Mouse (Mus musculus): ENCODE data around the gene Klhdc8b. TPM values are rescaled to one million over a fixed set of nuclear protein-coding genes. Genes with fewer than 3 reads are reported as not detected.

Gene Klhdc8b
- polyA plus RNA-seq, 1 experiment from 2014 or later: 12.5 TPM

GRCm38 (mm10) chr9:108411381-108411942 is 49.9 kb downstream of the Klhdc8b start:
- Histone ChIP-seq H3K9me3 (replicated peaks) (no peaks in the 10 kb centered on the region), H3K27ac (replicated peaks) (no peak overlapping the region), H3K4me1 (replicated peaks) (no peaks in the 10 kb centered on the region), H3K27me3 (no peaks in the 10 kb centered on the region), H3K4me2 (no peak overlapping the region), H3K36me3 (replicated peaks) (no peaks in the 10 kb centered on the region), H3K9ac (no peak overlapping the region), H3K4me3 (replicated peaks) (no peak overlapping the region)
- 65% methylated on average over 9 of the region's 9 CpGs for WGBS (ENCODE audit: insufficient replicate concordance)
- ATAC-seq (ENCODE audit: insufficient read depth): no peak

- H3K9me3 ChIP-seq (replicated peaks): no peaks in the 10 kb centered on the region
- WGBS (ENCODE audit: insufficient replicate concordance): 78% methylated on average over 4 of the region's 4 CpGs
- no peaks in the 10 kb centered on the region for H3K27me3 ChIP-seq
- ATAC-seq (ENCODE audit: insufficient read depth): no peak
- no peak overlapping the region for H3K27ac ChIP-seq (replicated peaks)
- H3K36me3 ChIP-seq (replicated peaks): no peaks in the 10 kb centered on the region
- no peak overlapping the region for H3K4me2 ChIP-seq
- no peak overlapping the region for H3K4me3 ChIP-seq (replicated peaks)
- H3K9ac ChIP-seq: no peak overlapping the region
- 0 out of 2 replicates have a peak, but pooled peaks cover 4% of the 10 kb centered on the region for H3K4me1 ChIP-seq (replicated peaks)
These were observed 51.8 kb downstream of the Klhdc8b start for GRCm38 (mm10) chr9:108409535-108409934.

DNA sequence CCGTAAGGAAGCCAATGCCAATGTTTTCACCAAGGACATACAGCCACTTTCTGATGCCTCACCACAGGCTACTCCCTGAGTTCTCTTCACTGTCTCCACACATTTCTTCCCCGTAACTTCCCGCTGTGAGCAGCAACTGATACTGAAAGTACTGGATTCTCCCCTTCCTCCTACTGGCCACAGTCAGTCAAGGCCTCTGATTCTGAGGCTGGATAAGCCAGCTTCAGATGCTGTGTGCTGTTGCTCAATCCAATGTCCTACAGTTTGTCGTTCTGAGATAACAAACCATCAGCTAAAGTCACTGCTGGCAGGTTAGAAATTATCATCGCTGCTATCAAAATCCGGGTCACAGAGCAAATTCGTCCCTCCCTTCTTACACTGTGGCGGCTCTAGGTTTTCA is 56.9 kb downstream of the Klhdc8b start:
- WGBS (ENCODE audit: insufficient replicate concordance): 32% methylated on average over 8 of the region's 8 CpGs
- Histone ChIP-seq H3K9ac (no peak overlapping the region), H3K4me3 (replicated peaks) (no peak overlapping the region), H3K27ac (replicated peaks) (no peak overlapping the region), H3K36me3 (replicated peaks) (no peaks in the 10 kb centered on the region), H3K27me3 (no peaks in the 10 kb centered on the region), H3K4me1 (replicated peaks) (peaks cover 7% of the 10 kb centered on the region; the same call in 1 of the 2 replicates), H3K4me2 (no peak overlapping the region), H3K9me3 (replicated peaks) (no peaks in the 10 kb centered on the region)
- ATAC-seq (ENCODE audit: insufficient read depth): no peak

- Histone ChIP-seq H3K4me3 (replicated peaks) (no peak overlapping the region), H3K36me3 (replicated peaks) (no peaks in the 10 kb centered on the region), H3K27ac (replicated peaks) (no peak overlapping the region), H3K4me2 (no peak overlapping the region), H3K27me3 (no peaks in the 10 kb centered on the region), H3K9me3 (replicated peaks) (no peaks in the 10 kb centered on the region), H3K4me1 (replicated peaks) (peaks cover 7% of the 10 kb centered on the region; the same call in 1 of the 2 replicates), H3K9ac (no peak overlapping the region)
- WGBS (ENCODE audit: insufficient replicate concordance): 76% methylated on average over 4 of the region's 4 CpGs
- no peak for ATAC-seq (ENCODE audit: insufficient read depth)
These were observed 58.3 kb downstream of the Klhdc8b start for GRCm38 (mm10) chr9:108403081-108403480.

- no peak overlapping the region for H3K9ac ChIP-seq
- 65% methylated on average over 7 of the region's 7 CpGs for WGBS (ENCODE audit: insufficient replicate concordance)
- no peak for ATAC-seq (ENCODE audit: insufficient read depth)
- H3K27ac ChIP-seq (replicated peaks): no peak overlapping the region
- H3K4me3 ChIP-seq (replicated peaks): no peak overlapping the region
- H3K4me1 ChIP-seq (replicated peaks): peaks cover 7% of the 10 kb centered on the region; the same call in 1 of the 2 replicates
- H3K36me3 ChIP-seq (replicated peaks): no peaks in the 10 kb centered on the region
- H3K27me3 ChIP-seq: no peaks in the 10 kb centered on the region
- no peaks in the 10 kb centered on the region for H3K9me3 ChIP-seq (replicated peaks)
- no peak overlapping the region for H3K4me2 ChIP-seq
These were observed 60.0 kb downstream of the Klhdc8b start for GRCm38 (mm10) chr9:108401186-108401960.

- no peak for ATAC-seq (ENCODE audit: insufficient read depth)
- H3K4me3 ChIP-seq (replicated peaks): no peak overlapping the region
- H3K27me3 ChIP-seq: no peaks in the 10 kb centered on the region
- H3K27ac ChIP-seq (replicated peaks): no peak overlapping the region
- WGBS (ENCODE audit: insufficient replicate concordance): 82% methylated on average over 3 of the region's 3 CpGs
- H3K36me3 ChIP-seq (replicated peaks): peaks cover 2% of the 10 kb centered on the region
- no peak overlapping the region for H3K9ac ChIP-seq
- H3K9me3 ChIP-seq (replicated peaks): no peaks in the 10 kb centered on the region
- H3K4me1 ChIP-seq (replicated peaks): 0 out of 2 replicates have a peak, but pooled peaks cover 2% of the 10 kb centered on the region
- H3K4me2 ChIP-seq: no peak overlapping the region
These were observed 63.1 kb downstream of the Klhdc8b start for GRCm38 (mm10) chr9:108398324-108398723.

Other genes with a start within 250 kb of the Klhdc8b start
- gene Dag1, start 197.6 kb downstream of the Klhdc8b start, polyA plus RNA-seq (2015; fragmentation: Nextera tagmentation; extraction: Ambion mirVana): 16.0 and 18.2 TPM in 2 replicates
- gene Nicn1, start 171.2 kb downstream of the Klhdc8b start, polyA plus RNA-seq (2015; fragmentation: Nextera tagmentation; extraction: Ambion mirVana): 5.8 and 6.7 TPM in 2 replicates
- gene Amt, start 164.7 kb downstream of the Klhdc8b start, polyA plus RNA-seq (2015; fragmentation: Nextera tagmentation; extraction: Ambion mirVana): 11.9 and 13.3 TPM in 2 replicates
- 190 and 202 TPM in 2 replicates for gene Rhoa, start 155.5 kb downstream of the Klhdc8b start, polyA plus RNA-seq (2015; fragmentation: Nextera tagmentation; extraction: Ambion mirVana)
- 14.1 and 14.4 TPM in 2 replicates for gene Tcta, start 155.4 kb downstream of the Klhdc8b start, polyA plus RNA-seq (2015; fragmentation: Nextera tagmentation; extraction: Ambion mirVana)
- 6,133 and 6,280 TPM in 2 replicates for gene Gpx1, start 122.7 kb downstream of the Klhdc8b start, polyA plus RNA-seq (2015; fragmentation: Nextera tagmentation; extraction: Ambion mirVana)
- 65.1 and 76.5 TPM in 2 replicates for gene Usp4, start 113.7 kb downstream of the Klhdc8b start, polyA plus RNA-seq (2015; fragmentation: Nextera tagmentation; extraction: Ambion mirVana)
- 0.41 and 0.86 TPM in 2 replicates for gene 1700102P08Rik, start 68.8 kb downstream of the Klhdc8b start, polyA plus RNA-seq (2015; fragmentation: Nextera tagmentation; extraction: Ambion mirVana)
- gene Ccdc36, start 33.1 kb downstream of the Klhdc8b start, polyA plus RNA-seq (2015; fragmentation: Nextera tagmentation; extraction: Ambion mirVana): 0.03 and 0.17 TPM in 2 replicates
- not detected in 2 replicates for gene BC048562, start 25.1 kb downstream of the Klhdc8b start, polyA plus RNA-seq (2015; fragmentation: Nextera tagmentation; extraction: Ambion mirVana)
- gene Ccdc71, start 1.1 kb downstream of the Klhdc8b start, polyA plus RNA-seq (2015; fragmentation: Nextera tagmentation; extraction: Ambion mirVana): 18.7 and 19.4 TPM in 2 replicates
- gene Lamb2, start 18.2 kb upstream of the Klhdc8b start, polyA plus RNA-seq (2015; fragmentation: Nextera tagmentation; extraction: Ambion mirVana): 8.5 and 9.0 TPM in 2 replicates
- 26.1 and 31.1 TPM in 2 replicates for gene Usp19, start 29.0 kb upstream of the Klhdc8b start, polyA plus RNA-seq (2015; fragmentation: Nextera tagmentation; extraction: Ambion mirVana)
- gene Qars, start 46.1 kb upstream of the Klhdc8b start, polyA plus RNA-seq (2015; fragmentation: Nextera tagmentation; extraction: Ambion mirVana): 52.6 and 61.9 TPM in 2 replicates
- 43.0 and 43.5 TPM in 2 replicates for gene Qrich1, start 55.2 kb upstream of the Klhdc8b start, polyA plus RNA-seq (2015; fragmentation: Nextera tagmentation; extraction: Ambion mirVana)
- 91.3 and 93.7 TPM in 2 replicates for gene Impdh2, start 98.7 kb upstream of the Klhdc8b start, polyA plus RNA-seq (2015; fragmentation: Nextera tagmentation; extraction: Ambion mirVana)
- 25.6 and 26.2 TPM in 2 replicates for gene Ndufaf3, start 105.9 kb upstream of the Klhdc8b start, polyA plus RNA-seq (2015; fragmentation: Nextera tagmentation; extraction: Ambion mirVana)
- 29.2 and 34.2 TPM in 2 replicates for gene Dalrd3, start 108.3 kb upstream of the Klhdc8b start, polyA plus RNA-seq (2015; fragmentation: Nextera tagmentation; extraction: Ambion mirVana)
- gene Wdr6, start 117.2 kb upstream of the Klhdc8b start, polyA plus RNA-seq (2015; fragmentation: Nextera tagmentation; extraction: Ambion mirVana): 11.4 and 12.1 TPM in 2 replicates
- 0.36 and 0.41 TPM in 2 replicates for gene P4htm, start 136.1 kb upstream of the Klhdc8b start, polyA plus RNA-seq (2015; fragmentation: Nextera tagmentation; extraction: Ambion mirVana)
- 29.7 and 32.3 TPM in 2 replicates for gene Arih2, start 187.8 kb upstream of the Klhdc8b start, polyA plus RNA-seq (2015; fragmentation: Nextera tagmentation; extraction: Ambion mirVana)
- 25.4 and 26.8 TPM in 2 replicates for gene Slc25a20, start 200.5 kb upstream of the Klhdc8b start, polyA plus RNA-seq (2015; fragmentation: Nextera tagmentation; extraction: Ambion mirVana)
- 9.5 and 10.3 TPM in 2 replicates for gene Prkar2a, start 227.7 kb upstream of the Klhdc8b start, polyA plus RNA-seq (2015; fragmentation: Nextera tagmentation; extraction: Ambion mirVana)